Mouse (Mus musculus) bone marrow macrophage, adult 2 months (primary cell): ENCODE measurements around the gene Ovol1.

Experiments used
- CTCF ChIP-seq: IDR thresholded peaks from 2 replicates; pipeline ENCODE4 v1.5.1; 2012; ENCODE audit warnings: low read depth, mild to moderate bottlenecking, low read length, moderate library complexity
- POLR2A ChIP-seq: IDR thresholded peaks from 2 replicates; pipeline ENCODE4 v1.6.1; 2012; ENCODE audit warnings: mild to moderate bottlenecking, low read depth, low read length, borderline replicate concordance

DNA sequence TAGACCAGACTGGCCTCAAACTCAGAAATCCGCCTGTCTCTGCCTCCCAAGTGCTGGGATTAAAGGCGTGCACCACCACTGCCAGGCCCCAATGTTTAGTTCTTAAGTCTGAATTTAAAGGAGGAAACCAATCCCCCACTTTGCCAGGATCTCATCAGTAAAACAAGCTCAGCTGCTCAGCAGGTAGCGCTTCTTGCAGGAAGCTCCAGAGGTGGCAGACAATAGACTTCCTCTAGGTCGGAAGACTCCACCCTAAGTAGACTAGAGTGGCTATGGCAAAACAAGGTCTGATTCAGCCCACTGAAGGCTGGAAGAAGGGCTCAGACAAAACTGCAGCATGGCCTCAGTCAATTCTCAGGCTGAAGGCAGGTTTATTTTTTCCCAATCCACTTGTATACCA is 19.5 kb upstream of the Ovol1 start:
- no peak for TF ChIP-seq POLR2A
- TF ChIP-seq CTCF, result no peak
